Mouse (Mus musculus) heart, adult 2 months (tissue): ENCODE results near the gene Tent4b. TPM values are rescaled to one million over a fixed set of nuclear protein-coding genes. Genes with fewer than 3 reads are reported as not detected.
A peak's percentile ranks its signal among the peaks of the same experiment; 100 is the strongest.

Source experiments
- DNase-seq, 2 experiments: peaks; one replicate each; pipeline ENCODE4 v3.0.0; 2021
- H3K27ac ChIP-seq: fragments of 200-600 bp; 2 replicates; pipeline ENCODE4 v1.8.1; 2022
- H3K27me3 ChIP-seq: fragments of 200-500 bp; 2 replicates; pipeline ENCODE4 v1.6.1; 2012; ENCODE audit warnings: mild to moderate bottlenecking, low read length, inconsistent platforms, mixed read lengths; ENCODE audit not compliant: control insufficient read depth, insufficient read depth
- H3K36me3 ChIP-seq: fragments of 200-500 bp; 2 replicates; pipeline ENCODE4 v1.6.1; 2012; ENCODE audit warnings: low read length, inconsistent platforms; ENCODE audit not compliant: control insufficient read depth, insufficient read depth
- H3K4me1 ChIP-seq: fragments of 200-500 bp; 2 replicates; pipeline ENCODE4 v1.6.1; 2011; ENCODE audit warnings: low read length; ENCODE audit not compliant: control insufficient read depth, insufficient read depth
- H3K4me3 ChIP-seq: fragments of 200-600 bp; 2 replicates; pipeline ENCODE4 v1.8.1; 2022
- H3K79me2 ChIP-seq: fragments of 200-500 bp; replicated peaks from 2 replicates; pipeline ENCODE4 v1.6.1; 2012; ENCODE audit warnings: mild to moderate bottlenecking, inconsistent platforms, low read length, moderate library complexity, mixed read lengths; ENCODE audit not compliant: control insufficient read depth, insufficient read depth
- H3K9ac ChIP-seq: fragments of 200-500 bp; 2 replicates; pipeline ENCODE4 v1.6.1; 2012; ENCODE audit warnings: low read depth, mild to moderate bottlenecking, control low read depth, inconsistent platforms, low read length, mixed read lengths
- CTCF ChIP-seq: fragments of 200-600 bp; IDR thresholded peaks from 2 replicates; pipeline ENCODE4 v1.8.1; 2022; ENCODE audit warnings: antibody characterized with exemption, mild to moderate bottlenecking, moderate library complexity
- EP300 ChIP-seq: fragments of 200-500 bp; IDR thresholded peaks from 2 replicates; pipeline ENCODE4 v1.6.1; 2011; ENCODE audit warnings: low read depth, low read length, control low read depth; ENCODE audit not compliant: insufficient read depth
- POLR2A ChIP-seq: fragments of 200-500 bp; IDR thresholded peaks from 2 replicates; pipeline ENCODE4 v1.6.1; 2011; ENCODE audit warnings: mild to moderate bottlenecking, low read depth, low read length, control low read depth; ENCODE audit not compliant: insufficient read depth
- WGBS: fragments of 180-500 bp; shearing (Covaris S2); methylation state at CpG from one replicate; pipeline ENCODE4 v1.1.7; 2018; 5-methylcytosine and 5-hydroxymethylcytosine counted together
- intact Hi-C: fragments of 180-260 bp; cut with DNase I; formaldehyde crosslinking; loops from one replicate; pipeline ENCODE4 v1.15.1; 2025
- polyA plus RNA-seq: library from polyadenylated mRNA; depleted of rRNA; stranded (reverse); fragments of >200 nt; gene quantifications from 2 replicates; pipeline ENCODE4 v1.2.3, GENCODE M21; 2012
- total RNA-seq, 2 experiments: library from RNA; stranded (reverse); gene quantifications; 2 replicates each; pipeline ENCODE4 v1.2.3; 2021

The Tent4b gene
- total and polyA plus RNA-seq, 3 experiments = 14.3 to 19.2 (median 18.8) TPM

- H3K79me2 ChIP-seq = no peaks in the 10 kb centered on the region
- no peaks in the 10 kb centered on the region for H3K36me3 ChIP-seq
- H3K4me3 ChIP-seq = peak overlapping the region; percentile 48
- H3K4me1 ChIP-seq = no peaks in the 10 kb centered on the region
- no peak overlapping the region for H3K9ac ChIP-seq
- intact Hi-C loops = loop anchor here (2.0 to 5.0 kb wide), 2 partner anchors 34 to 86 kb away; no protein-coding TSS in a partner anchor
- peak in 1 of 2 experiments; percentile 39 for DNase-seq
- peak overlapping the region; percentile 36 for H3K27ac ChIP-seq
- TF ChIP-seq CTCF (no peak), EP300 (no peak), POLR2A (no peak)
- peaks cover 5% of the 10 kb centered on the region for H3K27me3 ChIP-seq
- WGBS = 64% methylated on average over 7 of the region's 7 CpGs
Measured at GRCm38 (mm10) chr8:88273051-88273430, 74.0 kb downstream of the Tent4b start.

GRCm38 (mm10) chr8:88274090-88274489, 75.1 kb downstream of the Tent4b start:
- no peak overlapping the region for H3K4me3 ChIP-seq
- H3K27ac ChIP-seq = no peak overlapping the region
- intact Hi-C loops = loop anchor here (5.0 kb wide), 1 partner anchor 33 kb away; no protein-coding TSS in a partner anchor
- H3K79me2 ChIP-seq = no peaks in the 10 kb centered on the region
- H3K4me1 ChIP-seq = no peaks in the 10 kb centered on the region
- WGBS = 82% methylated on average over 5 of the region's 5 CpGs
- no peaks in the 10 kb centered on the region for H3K36me3 ChIP-seq
- no peak for TF ChIP-seq CTCF
- TF ChIP-seq POLR2A = no peak
- no peak for TF ChIP-seq EP300
- H3K27me3 ChIP-seq = peaks cover 5% of the 10 kb centered on the region
- H3K9ac ChIP-seq = no peak overlapping the region
- DNase-seq = no peak

- intact Hi-C loops = no loop called here
- no peak for DNase-seq
- Histone ChIP-seq H3K79me2 (no peaks in the 10 kb centered on the region), H3K27me3 (no peaks in the 10 kb centered on the region), H3K36me3 (no peaks in the 10 kb centered on the region), H3K9ac (no peak overlapping the region), H3K27ac (no peak overlapping the region), H3K4me3 (no peak overlapping the region), H3K4me1 (peaks cover 13% of the 10 kb centered on the region)
- TF ChIP-seq CTCF = no peak
- TF ChIP-seq EP300 = no peak
- no peak for TF ChIP-seq POLR2A
- WGBS = 37% methylated on average over 5 of the region's 5 CpGs
Measured at GRCm38 (mm10) chr8:88279220-88279619, 80.2 kb downstream of the Tent4b start.

- intact Hi-C loops = no loop called here
- 33% methylated on average over 6 of the region's 6 CpGs for WGBS
- Histone ChIP-seq H3K27me3 (no peaks in the 10 kb centered on the region), H3K79me2 (no peaks in the 10 kb centered on the region), H3K9ac (no peak overlapping the region), H3K4me3 (no peak overlapping the region), H3K4me1 (peaks cover 13% of the 10 kb centered on the region), H3K36me3 (no peaks in the 10 kb centered on the region), H3K27ac (no peak overlapping the region)
- TF ChIP-seq CTCF = no peak
- DNase-seq = peak in 1 of 2 experiments; percentile 36
Measured at GRCm38 (mm10) chr8:88279670-88280069, 80.7 kb downstream of the Tent4b start.

- no peak overlapping the region for H3K4me3 ChIP-seq
- H3K9ac ChIP-seq = no peak overlapping the region
- H3K36me3 ChIP-seq = no peaks in the 10 kb centered on the region
- peaks cover 13% of the 10 kb centered on the region for H3K4me1 ChIP-seq
- intact Hi-C loops = no loop called here
- no peaks in the 10 kb centered on the region for H3K27me3 ChIP-seq
- H3K79me2 ChIP-seq = no peaks in the 10 kb centered on the region
- H3K27ac ChIP-seq = no peak overlapping the region
- no peak for DNase-seq
- 92% methylated on average over 7 of the region's 7 CpGs for WGBS
- no peak for TF ChIP-seq EP300
Measured at GRCm38 (mm10) chr8:88280904-88281303, 81.9 kb downstream of the Tent4b start.

GRCm38 (mm10) chr8:88282684-88283083, 83.7 kb downstream of the Tent4b start:
- Histone ChIP-seq H3K79me2 (no peaks in the 10 kb centered on the region), H3K36me3 (no peaks in the 10 kb centered on the region), H3K4me3 (no peak overlapping the region), H3K27ac (peak overlapping the region; percentile 43), H3K27me3 (no peaks in the 10 kb centered on the region), H3K4me1 (peaks cover 14% of the 10 kb centered on the region), H3K9ac (no peak overlapping the region)
- TF ChIP-seq EP300 = peak; percentile 88
- TF ChIP-seq CTCF = no peak
- intact Hi-C loops = no loop called here
- 17% methylated on average over 8 of the region's 8 CpGs for WGBS
- peak; percentile 79 to 90 for DNase-seq
